Mouse (Mus musculus): ENCODE measurements around the gene Fstl1.

The Fstl1 gene

GRCm38 (mm10) chr16:37868506-37869469 lies 92.1 kb downstream of the Fstl1 start:
- no peak for DNase-seq (ENCODE audit: low spot score)

DNA sequence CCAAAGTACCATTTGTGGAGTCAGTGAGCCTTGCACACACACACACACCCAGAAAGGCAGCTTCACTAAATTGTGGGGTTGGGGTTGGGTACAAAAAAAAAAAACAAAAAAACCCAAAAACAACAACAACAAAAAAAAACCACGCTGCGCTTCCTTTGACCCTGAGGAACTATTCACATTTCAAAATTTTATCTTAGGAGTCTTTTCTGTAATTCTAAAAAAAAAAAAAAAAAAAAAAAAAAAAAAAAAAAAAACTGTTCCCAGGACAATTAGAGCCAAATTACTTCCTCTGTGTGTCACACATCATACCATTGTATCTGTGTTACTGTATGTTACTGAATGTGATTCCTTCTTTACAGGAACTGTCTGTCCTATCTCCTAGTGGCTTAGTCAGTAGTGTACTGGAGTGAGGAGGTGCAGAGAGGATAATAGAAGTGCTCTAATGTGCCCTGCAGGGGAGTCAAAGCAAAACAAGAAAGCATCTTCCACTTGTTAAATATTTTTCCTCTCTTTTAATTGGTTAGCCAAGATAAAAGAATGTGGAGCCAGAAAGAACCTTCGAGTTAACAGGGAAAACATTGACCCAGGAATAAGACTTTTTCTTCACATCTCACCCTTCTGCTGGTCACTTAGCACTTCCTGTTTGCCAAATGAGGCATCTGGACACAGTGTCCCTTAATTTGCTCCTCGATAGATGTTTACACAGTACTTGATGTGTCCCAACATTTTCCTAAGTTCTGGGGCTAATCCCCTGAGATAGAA lies 93.0 kb downstream of the Fstl1 start:
- no peak for DNase-seq (ENCODE audit: low spot score)

DNA sequence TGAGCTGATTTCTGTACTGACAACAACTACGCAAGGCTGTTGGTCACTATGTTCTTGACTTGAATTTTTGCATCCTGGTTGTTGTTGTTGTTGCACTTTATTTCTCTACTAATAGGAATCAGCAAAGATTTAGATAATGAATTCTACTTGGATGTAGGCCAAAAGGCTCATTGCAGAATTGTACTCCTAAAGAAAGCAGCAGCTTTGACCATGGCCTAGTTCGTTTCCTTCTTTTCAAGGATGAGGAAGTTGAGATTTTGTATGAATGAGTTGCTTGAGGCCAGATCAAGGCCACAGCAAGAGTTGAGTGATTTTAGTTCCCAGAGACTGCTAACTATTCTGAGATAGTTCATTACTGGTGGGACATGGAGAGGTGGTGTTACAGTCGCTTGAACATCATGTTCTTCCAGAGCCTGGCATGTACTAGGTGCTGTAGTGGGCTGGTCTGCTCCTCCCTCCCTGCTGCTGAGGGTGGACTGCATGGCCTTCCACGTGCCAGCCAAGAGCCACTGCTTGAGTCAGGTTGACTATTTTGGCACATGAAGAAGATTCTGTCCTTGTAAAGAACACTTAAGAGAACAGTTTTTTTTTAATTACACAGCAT lies 94.5 kb downstream of the Fstl1 start:
- DNase-seq (ENCODE audit: low spot score): peak; percentile 53

GRCm38 (mm10) chr16:37874501-37875235 lies 98.0 kb downstream of the Fstl1 start:
- DNase-seq (ENCODE audit: low spot score): no peak

- DNase-seq (ENCODE audit: low spot score): no peak
Observed at GRCm38 (mm10) chr16:37877406-37877805, 100.7 kb downstream of the Fstl1 start.

DNA sequence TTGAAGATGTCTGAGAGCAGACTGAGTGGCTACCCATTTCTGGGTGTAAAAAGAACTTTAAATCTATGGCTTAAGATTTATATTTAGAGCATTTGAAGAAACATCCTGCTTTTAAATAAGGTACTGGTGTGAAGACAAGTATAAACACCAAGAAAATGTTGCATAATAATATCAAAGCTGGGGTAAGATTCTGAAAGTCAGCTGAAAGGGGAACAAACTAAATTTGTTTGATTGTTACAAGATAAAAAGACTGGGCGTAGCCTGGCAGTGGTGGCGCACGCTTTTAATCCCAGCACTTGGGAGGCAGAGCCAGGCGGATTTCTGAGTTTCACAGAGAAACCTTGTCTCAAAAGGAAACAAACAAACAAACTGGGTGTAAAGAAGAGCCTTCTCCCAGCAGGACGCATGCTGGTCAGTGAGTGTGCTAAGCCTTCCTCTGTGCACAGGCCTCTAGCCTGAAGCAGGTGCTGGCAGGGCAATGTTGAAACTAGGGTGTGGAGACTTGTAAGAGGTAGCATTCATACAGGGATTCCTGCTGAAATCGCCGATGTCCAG lies 102.4 kb downstream of the Fstl1 start:
- no peak for DNase-seq (ENCODE audit: low spot score)

DNA sequence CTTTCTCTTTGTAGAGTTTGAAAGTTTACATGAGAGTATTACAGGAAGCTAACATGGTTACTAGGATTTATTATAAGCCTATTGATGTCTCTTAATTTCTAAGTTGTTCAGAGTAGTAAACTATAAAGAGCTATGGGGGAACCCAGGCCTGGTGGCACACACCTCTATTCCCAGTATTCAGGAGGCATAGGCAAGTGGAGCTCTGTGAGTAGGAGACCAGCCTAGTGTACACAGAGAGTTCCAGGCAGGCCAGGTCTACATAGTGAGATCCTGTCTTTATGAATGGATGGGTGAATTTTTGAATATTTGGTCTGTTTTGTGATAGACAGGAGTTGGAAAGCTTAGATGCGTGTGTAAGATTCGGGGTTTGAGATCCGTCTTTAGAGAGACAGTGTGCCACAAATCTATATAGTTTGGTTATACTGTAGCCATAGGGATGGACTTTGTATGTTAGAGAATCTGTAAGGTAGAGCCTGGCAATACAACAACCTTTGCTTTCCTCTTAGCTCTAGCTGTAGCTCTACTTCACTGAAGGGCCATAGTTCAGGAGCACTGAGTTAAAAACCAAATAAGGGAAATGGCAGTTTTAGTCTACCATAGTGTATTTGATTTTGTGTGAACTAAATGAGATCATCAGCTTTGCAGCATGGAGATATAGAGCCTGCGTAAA lies 103.2 kb downstream of the Fstl1 start:
- DNase-seq (ENCODE audit: low spot score): no peak

DNA sequence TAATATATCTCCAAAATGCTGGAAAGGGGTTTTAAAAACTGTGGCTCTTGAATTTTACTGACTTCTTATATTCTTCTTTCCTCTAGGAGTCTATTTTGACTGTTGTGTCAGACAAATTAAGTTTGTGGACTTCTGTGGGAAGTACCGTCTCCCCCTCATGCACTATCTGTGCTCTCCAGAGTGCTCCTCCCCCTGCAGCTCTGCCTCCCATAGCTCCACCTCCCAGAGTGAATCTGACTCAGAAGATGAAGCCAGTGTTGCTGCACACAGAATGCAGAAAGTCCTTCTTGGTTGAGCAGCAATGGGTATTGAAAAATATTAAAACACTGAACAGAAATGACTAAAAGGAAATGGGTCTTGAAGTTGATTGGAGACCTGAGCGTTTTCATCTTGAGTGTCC lies 104.5 kb downstream of the Fstl1 start:
- no peak for DNase-seq (ENCODE audit: low spot score)
